Mouse (Mus musculus) MEL-GATA-1-ER (cell line): ENCODE data around the gene Sox6.

Experiments
- DNase-seq: peaks from one replicate; pipeline ENCODE4 v3.0.0-alpha.2; 2012; ENCODE audit warnings: low read depth; ENCODE audit errors: extremely low read depth

The Sox6 gene

GRCm38 (mm10) chr7:115574834-115575233 is 463.8 kb downstream of the Sox6 start:
- DNase-seq: no peak

GRCm38 (mm10) chr7:115568821-115569240 is 469.8 kb downstream of the Sox6 start:
- no peak for DNase-seq

GRCm38 (mm10) chr7:115568301-115568700 is 470.3 kb downstream of the Sox6 start:
- no peak for DNase-seq

- no peak for DNase-seq
These were observed 471.8 kb downstream of the Sox6 start for GRCm38 (mm10) chr7:115566818-115567217.

DNA sequence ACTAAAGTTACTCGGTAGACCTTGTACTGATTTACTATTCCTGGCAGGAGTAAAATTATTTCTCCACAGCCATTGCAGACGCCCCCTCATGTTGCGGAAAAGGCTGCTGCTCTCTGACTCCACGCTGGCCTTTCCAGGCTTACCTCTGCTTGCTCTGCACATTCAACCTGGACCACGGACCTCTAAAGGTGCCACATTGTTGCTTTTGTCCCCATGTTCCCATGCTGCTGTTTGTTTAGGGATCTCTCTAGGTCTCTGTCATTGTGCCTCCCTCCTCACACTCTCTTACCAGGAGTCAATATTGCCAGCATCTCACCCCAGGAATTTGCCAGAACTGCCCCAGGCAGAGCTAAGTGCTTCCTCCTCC is 473.6 kb downstream of the Sox6 start:
- DNase-seq: no peak

GRCm38 (mm10) chr7:115564359-115565059 is 474.1 kb downstream of the Sox6 start:
- no peak for DNase-seq

GRCm38 (mm10) chr7:115556677-115557076 is 481.9 kb downstream of the Sox6 start:
- peak; percentile 48 for DNase-seq

- DNase-seq: peak; percentile 94
These were observed 488.3 kb downstream of the Sox6 start for GRCm38 (mm10) chr7:115550197-115550804.

GRCm38 (mm10) chr7:115549670-115550069 is 488.9 kb downstream of the Sox6 start:
- peak; percentile 23 for DNase-seq

- no peak for DNase-seq
These were observed 492.8 kb downstream of the Sox6 start for GRCm38 (mm10) chr7:115545585-115546374.

DNA sequence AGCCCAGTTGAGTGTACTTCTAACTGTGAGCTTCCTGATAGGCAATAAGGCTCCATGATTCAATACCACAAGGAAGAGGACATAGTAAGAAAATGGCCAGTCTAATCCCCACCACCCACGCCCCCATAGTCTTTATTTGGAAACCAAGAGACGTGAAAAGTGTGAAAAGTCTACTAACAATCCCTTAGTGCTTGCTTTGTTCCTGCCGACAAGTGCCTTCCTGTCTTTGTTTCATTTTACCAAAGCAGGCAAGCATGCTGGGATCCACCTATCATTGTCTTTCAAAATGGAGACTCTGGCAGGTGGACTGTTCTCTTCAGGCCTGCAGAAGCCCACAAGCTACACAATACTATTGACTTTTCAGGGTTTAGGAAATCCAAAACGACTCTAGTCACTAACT is 495.0 kb downstream of the Sox6 start:
- DNase-seq: no peak

GRCm38 (mm10) chr7:115540261-115540660 is 498.3 kb downstream of the Sox6 start:
- DNase-seq: no peak

- peak; percentile 83 for DNase-seq
These were observed 499.6 kb downstream of the Sox6 start for GRCm38 (mm10) chr7:115539003-115539402.

DNA sequence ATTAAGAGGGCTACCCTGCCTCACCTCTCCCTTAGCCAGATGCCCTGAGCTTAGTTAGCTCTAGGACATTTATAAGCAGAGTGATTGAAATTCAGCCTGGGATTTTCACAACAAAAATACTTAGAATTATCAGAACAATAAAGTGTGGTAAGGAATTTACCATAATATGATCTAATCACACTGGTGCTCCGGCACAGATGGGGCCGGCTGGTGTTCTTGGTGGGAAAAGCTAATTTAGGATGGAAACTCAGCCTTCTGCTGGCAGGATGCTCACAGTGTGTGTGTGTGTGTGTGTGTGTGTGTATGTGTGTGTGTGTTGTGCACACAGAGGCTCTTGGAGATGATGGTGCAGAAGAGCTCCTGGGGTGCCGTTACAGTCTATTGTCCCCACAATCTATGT is 501.0 kb downstream of the Sox6 start:
- no peak for DNase-seq

- no peak for DNase-seq
These were observed 502.1 kb downstream of the Sox6 start for GRCm38 (mm10) chr7:115536521-115536920.

DNA sequence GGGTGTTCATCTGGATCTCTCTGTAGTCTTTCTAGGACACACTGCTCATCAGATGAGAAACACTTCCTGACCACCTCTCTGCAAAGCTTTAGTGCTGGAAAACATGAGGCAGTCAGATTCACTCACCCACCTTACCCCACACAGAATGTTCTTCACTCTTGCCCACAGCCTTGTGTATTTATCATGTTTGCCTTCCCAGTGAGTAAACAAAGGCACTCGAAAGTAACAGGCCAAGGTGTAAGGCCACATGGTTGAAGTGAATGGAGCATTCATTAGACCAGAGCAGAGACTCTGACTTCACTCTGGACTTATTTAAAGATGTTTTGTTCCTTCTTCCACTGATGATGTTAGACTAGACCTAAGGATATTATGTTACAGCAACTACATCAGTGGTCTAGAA is 506.7 kb downstream of the Sox6 start:
- DNase-seq: no peak

DNA sequence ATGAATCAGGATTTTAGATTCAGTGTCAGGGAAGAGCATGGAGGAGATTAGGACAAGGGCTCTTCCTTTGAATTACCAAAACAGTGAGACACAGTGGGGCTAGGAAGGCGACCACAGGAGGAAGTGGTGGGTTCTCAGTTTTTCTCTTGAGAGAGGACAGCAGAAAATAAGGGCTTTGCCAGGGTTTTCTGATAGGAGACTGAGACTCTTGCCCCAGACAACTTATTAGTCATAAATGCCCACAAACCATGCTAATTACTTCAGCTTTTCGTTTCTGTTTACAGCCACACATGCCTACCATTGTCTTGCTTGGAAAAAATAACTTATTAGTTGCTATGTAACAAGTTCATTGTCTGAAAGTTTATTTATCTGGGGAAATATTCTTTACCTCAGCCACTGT is 507.4 kb downstream of the Sox6 start:
- no peak for DNase-seq

DNA sequence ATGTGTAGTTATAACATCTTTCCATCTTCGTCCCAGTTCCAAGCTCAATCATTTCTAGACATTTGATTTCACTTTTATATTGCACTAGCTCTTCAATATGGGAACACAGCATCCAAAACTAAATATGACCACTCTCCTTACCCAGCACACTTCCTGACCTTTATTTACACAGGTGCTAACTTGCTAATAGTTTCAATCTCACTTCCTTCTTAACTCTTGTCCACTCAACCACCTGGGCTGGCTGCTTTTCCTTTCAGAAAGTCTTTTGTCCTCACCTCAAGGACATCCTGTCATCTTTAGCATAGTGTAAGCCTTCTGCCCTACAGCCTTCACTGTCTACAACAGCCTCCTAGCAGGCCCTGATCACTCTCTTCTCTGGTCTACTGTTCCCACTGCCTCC is 520.9 kb downstream of the Sox6 start:
- no peak for DNase-seq

DNA sequence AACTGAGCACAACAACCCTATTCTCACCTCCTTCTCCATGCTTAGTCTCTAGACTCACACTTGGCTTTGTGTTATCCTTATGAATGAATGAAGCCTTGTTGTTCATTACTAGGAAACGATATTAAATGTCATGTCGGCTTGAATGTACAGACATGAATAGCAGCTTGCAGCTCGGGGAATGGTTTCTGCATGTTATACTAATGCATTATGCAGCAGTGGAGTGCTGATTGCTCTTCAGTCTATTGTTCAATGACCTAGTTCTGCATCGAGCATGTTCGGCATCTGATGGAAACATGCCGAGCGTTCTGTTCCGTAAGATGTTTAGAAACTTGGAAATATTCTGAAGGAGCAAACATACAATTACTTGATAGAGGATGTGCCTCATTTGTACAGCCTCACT is 524.9 kb downstream of the Sox6 start:
- DNase-seq: no peak

DNA sequence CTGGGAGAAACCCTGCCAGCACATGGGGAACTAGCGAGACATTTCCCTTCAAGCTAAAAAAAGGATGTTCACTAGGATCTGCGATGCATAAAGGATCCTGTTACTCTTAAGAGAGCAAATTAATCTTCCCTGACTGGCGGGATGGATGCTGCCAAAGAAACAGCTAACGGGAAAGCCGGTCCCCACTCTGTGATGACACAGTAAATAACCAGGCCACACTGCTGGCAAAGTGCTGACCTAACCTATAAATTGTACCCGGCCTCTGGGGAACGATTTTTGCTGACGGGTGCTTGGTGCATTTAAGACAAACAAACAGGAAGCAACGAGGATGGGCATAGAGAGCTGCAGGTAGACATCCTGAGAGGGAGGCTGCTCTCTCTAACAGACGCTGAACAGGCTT is 526.8 kb downstream of the Sox6 start:
- no peak for DNase-seq

DNA sequence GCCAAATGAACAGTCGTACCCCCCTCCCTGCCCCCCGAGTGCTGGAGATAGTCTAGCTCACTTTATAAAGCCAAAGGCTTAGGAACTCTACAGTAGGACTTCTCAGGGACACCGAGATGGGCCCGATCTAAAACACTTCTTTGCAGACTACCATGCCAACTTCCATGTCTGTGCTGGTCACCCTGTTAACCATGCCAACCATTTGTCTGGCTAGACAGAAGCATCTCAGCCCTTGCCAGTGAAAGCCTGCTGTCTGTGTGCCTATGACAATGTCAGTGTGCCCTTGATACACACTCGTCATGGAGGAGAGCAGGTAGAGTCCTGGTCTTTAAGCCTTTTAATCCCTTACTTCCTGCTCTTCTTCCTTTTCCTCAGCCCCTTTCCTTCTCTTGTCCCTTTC is 527.5 kb downstream of the Sox6 start:
- DNase-seq: no peak

- DNase-seq: no peak
These were observed 528.6 kb downstream of the Sox6 start for GRCm38 (mm10) chr7:115510045-115510444.

- no peak for DNase-seq
These were observed 532.2 kb downstream of the Sox6 start for GRCm38 (mm10) chr7:115506385-115506784.
